Mouse (Mus musculus) left cerebral cortex, postnatal 14 days (tissue): ENCODE data around the gene Ccdc175. TPM values are rescaled to one million over a fixed set of nuclear protein-coding genes. Genes with fewer than 3 reads are reported as not detected.

Experiments
- DNase-seq, 2 experiments: peaks; one replicate each; pipeline ENCODE4 v3.0.0; 2021 to 2022; ENCODE audit warnings: low spot score in 2 of 2, mixed read lengths in 1 of 2
- intact Hi-C: fragments of 180-260 bp; cut with DNase I; formaldehyde crosslinking; loops from one replicate; pipeline ENCODE4 v1.15.1; 2025
- total RNA-seq, 2 experiments: library from RNA; stranded (reverse); gene quantifications; 2 replicates each; pipeline ENCODE4 v1.2.3; 2021

Ccdc175 gene
- total RNA-seq, 2 experiments from 2014 or later = not detected

- peak; percentile 75 to 82 for DNase-seq
- intact Hi-C loops = loop anchor here (5.0 to 10.0 kb wide), 3 partner anchors 113 to 550 kb away; no protein-coding TSS in a partner anchor
Measured at GRCm38 (mm10) chr12:72104525-72105281, 80.1 kb downstream of the Ccdc175 start.

- intact Hi-C loops = loop anchor here (5.0 to 10.0 kb wide), 3 partner anchors 113 to 551 kb away; no protein-coding TSS in a partner anchor
- no peak for DNase-seq
Measured at GRCm38 (mm10) chr12:72104027-72104426, 80.8 kb downstream of the Ccdc175 start.

GRCm38 (mm10) chr12:72102776-72103175 is 82.1 kb downstream of the Ccdc175 start:
- intact Hi-C loops = loop anchor here (5.0 to 10.0 kb wide), 3 partner anchors 115 to 552 kb away; no protein-coding TSS in a partner anchor
- DNase-seq = no peak

- no peak for DNase-seq
- intact Hi-C loops = no loop called here
Measured at GRCm38 (mm10) chr12:72096966-72097365, 87.9 kb downstream of the Ccdc175 start.

GRCm38 (mm10) chr12:72089802-72090201 is 95.0 kb downstream of the Ccdc175 start:
- DNase-seq = no peak
- intact Hi-C loops = no loop called here

GRCm38 (mm10) chr12:72086166-72086825 is 98.5 kb downstream of the Ccdc175 start:
- intact Hi-C loops = no loop called here

GRCm38 (mm10) chr12:72085329-72086165 is 99.3 kb downstream of the Ccdc175 start, which contains the start of the genes L3hypdh and Jkamp:
Gene L3hypdh, minus strand, starts transcription at chr12:72085439.
Gene Jkamp, plus strand, starts transcription at chr12:72085589.
- DNase-seq = peak; percentile 99
- intact Hi-C loops = no loop called here

More at GRCm38 (mm10) chr12:72086166-72086825, 98.5 kb downstream of the Ccdc175 start:
- DNase-seq = no peak

GRCm38 (mm10) chr12:72085024-72085328 is 99.9 kb downstream of the Ccdc175 start:
- DNase-seq = no peak
- intact Hi-C loops = no loop called here

GRCm38 (mm10) chr12:72084261-72085023 is 100.4 kb downstream of the Ccdc175 start:
- DNase-seq = peak in 1 of 2 experiments; percentile 10
- intact Hi-C loops = no loop called here

GRCm38 (mm10) chr12:72083265-72083664 is 101.6 kb downstream of the Ccdc175 start:
- DNase-seq = no peak
- intact Hi-C loops = no loop called here

GRCm38 (mm10) chr12:72082370-72082769 is 102.5 kb downstream of the Ccdc175 start:
- intact Hi-C loops = no loop called here
- no peak for DNase-seq

GRCm38 (mm10) chr12:72081961-72082360 is 102.9 kb downstream of the Ccdc175 start:
- intact Hi-C loops = no loop called here
- no peak for DNase-seq

GRCm38 (mm10) chr12:72078248-72078647 is 106.6 kb downstream of the Ccdc175 start:
- intact Hi-C loops = no loop called here
- no peak for DNase-seq

- intact Hi-C loops = no loop called here
Measured at GRCm38 (mm10) chr12:72070327-72071269, 114.2 kb downstream of the Ccdc175 start, which contains the start of gene Gpr135. Gene Gpr135, minus strand, starts transcription at chr12:72071125.

GRCm38 (mm10) chr12:72069626-72070326 is 115.1 kb downstream of the Ccdc175 start:
- DNase-seq = peak; percentile 12
- intact Hi-C loops = no loop called here

More at GRCm38 (mm10) chr12:72070327-72071269, 114.2 kb downstream of the Ccdc175 start, which contains the start of gene Gpr135:
- peak; percentile 88 to 89 for DNase-seq

- intact Hi-C loops = no loop called here
Measured at GRCm38 (mm10) chr12:72057780-72058179, 127.0 kb downstream of the Ccdc175 start.

GRCm38 (mm10) chr12:72053851-72054250 is 131.0 kb downstream of the Ccdc175 start:
- intact Hi-C loops = no loop called here
- DNase-seq = no peak

More at GRCm38 (mm10) chr12:72057780-72058179, 127.0 kb downstream of the Ccdc175 start:
- no peak for DNase-seq
